17 mouse cellular contexts compared by ENCODE assay signal in genomic region chr4:59243802-59244493, GRCm38 (mm10). TPM values are rescaled to one million over a fixed set of nuclear protein-coding genes. Genes with fewer than 3 reads are reported as not detected.
DNase-seq lines count a peak whose midpoint lies in the region; ATAC-seq lines count a peak whose summit lies in the region.
"Had no signal": no experiment of that assay in that cellular context is flagged by ENCODE, and none has a peak within 500 bp of the region (broad histone marks: within the 10 kb centered on the region; RNA-seq: fewer than 3 reads in every experiment).

No protein-coding gene starts in this region.

- H3K36me3 ChIP-seq in heart, embryonic 10.5 days, result no peaks in the 10 kb centered on the region
- no peaks in the 10 kb centered on the region for H3K36me3 ChIP-seq in liver, embryonic 11.5 days (ENCODE audit: control insufficient read depth, insufficient read depth, low read length)
- H3K36me3 ChIP-seq: hindbrain, embryonic 15.5 days; limb, embryonic 12.5 days; midbrain, embryonic 12.5 days had no signal

- intact Hi-C loops in left cerebral cortex, postnatal 14 days (cut with DNase I), result no loop called here

- H3K27ac ChIP-seq in heart, embryonic 10.5 days, result peak overlapping the region; percentile 72
- peak overlapping the region; percentile 96 for H3K27ac ChIP-seq in liver, embryonic 11.5 days (ENCODE audit: low read depth, low read length)
- H3K27ac ChIP-seq: forebrain, embryonic 13.5 days; hindbrain, embryonic 15.5 days; limb, embryonic 12.5 days; midbrain, embryonic 12.5 days had no signal

- peak overlapping the region; percentile 0; the same call in 1 of the 2 replicates for H3K9ac ChIP-seq in liver, embryonic 11.5 days (ENCODE audit: low read depth, low read length)
- H3K9ac ChIP-seq: forebrain, embryonic 13.5 days; hindbrain, embryonic 15.5 days; limb, embryonic 12.5 days; midbrain, embryonic 12.5 days had no signal

- no peak overlapping the region for H3K4me3 ChIP-seq in heart, embryonic 10.5 days
- H3K4me3 ChIP-seq in liver, embryonic 11.5 days (ENCODE audit: low read depth, low read length), result no peak overlapping the region
- H3K4me3 ChIP-seq: forebrain, embryonic 13.5 days; hindbrain, embryonic 15.5 days; limb, embryonic 12.5 days; midbrain, embryonic 12.5 days had no signal

- 80% methylated on average over 7 of the region's 7 CpGs for WGBS in heart, embryonic 10.5 days
- WGBS in liver, embryonic 11.5 days, result 60% methylated on average over 7 of the region's 7 CpGs

- peak overlapping the region; percentile 59 for H3K4me2 ChIP-seq in liver, embryonic 11.5 days
- H3K4me2 ChIP-seq: forebrain, embryonic 13.5 days; hindbrain, embryonic 15.5 days; limb, embryonic 12.5 days; midbrain, embryonic 12.5 days had no signal

- H3K27me3 ChIP-seq in heart, embryonic 10.5 days (ENCODE audit: insufficient read depth, poor library complexity, severe bottlenecking), result no peaks in the 10 kb centered on the region
- no peaks in the 10 kb centered on the region for H3K27me3 ChIP-seq in liver, embryonic 11.5 days (replicated peaks; ENCODE audit: control insufficient read depth, insufficient read depth, low read length)
- H3K27me3 ChIP-seq: forebrain, embryonic 13.5 days; hindbrain, embryonic 15.5 days; limb, embryonic 12.5 days; midbrain, embryonic 12.5 days had no signal

- DNase-seq in heart, embryonic 10.5 days (ENCODE audit: low spot score), result no peak
- no peak for DNase-seq in heart, adult 8-10 months (ENCODE audit: low spot score)
- peak; percentile 50 for DNase-seq in T-cell, adult 2 months (ENCODE audit: low spot score)
- no peak for DNase-seq in liver, embryonic 11.5 days (ENCODE audit: low spot score)
- no peak for DNase-seq in layer of hippocampus, adult 8-10 months (ENCODE audit: low spot score in 2 of 2)
- DNase-seq in left cerebral cortex, postnatal 14 days (ENCODE audit: low spot score in 2 of 2), result no peak
- DNase-seq in Muller cell, postnatal 12 days (ENCODE audit: inconsistent ontology term), result no peak
- DNase-seq: adrenal gland, adult 2 months; cerebellum, adult 8-10 months; heart, adult 18-20 months; layer of hippocampus, postnatal 36 days had no signal

- no peaks in the 10 kb centered on the region for H3K9me3 ChIP-seq in heart, embryonic 10.5 days
- no peaks in the 10 kb centered on the region for H3K9me3 ChIP-seq in liver, embryonic 11.5 days (ENCODE audit: control insufficient read depth, low read length)
- H3K9me3 ChIP-seq: forebrain, embryonic 13.5 days; hindbrain, embryonic 15.5 days; limb, embryonic 12.5 days; midbrain, embryonic 12.5 days had no signal

- H3K4me1 ChIP-seq in heart, embryonic 10.5 days, result peaks cover 11% of the 10 kb centered on the region
- H3K4me1 ChIP-seq in liver, embryonic 11.5 days (replicated peaks; ENCODE audit: control insufficient read depth, insufficient read depth, low read length), result peaks cover 43% of the 10 kb centered on the region
- H3K4me1 ChIP-seq: forebrain, embryonic 13.5 days; hindbrain, embryonic 15.5 days; limb, embryonic 12.5 days had no signal

- ATAC-seq in liver, embryonic 11.5 days (replicated peaks; ENCODE audit: low FRiP score), result no peak
- ATAC-seq in megakaryocyte progenitor cell, adult 5-6 weeks (replicated peaks; ENCODE audit: poor library complexity), result peak; percentile 9; the same call in 1 of the 2 replicates
- ATAC-seq: forebrain, embryonic 13.5 days; lung, postnatal 0 days had no signal

RNA-seq across cellular contexts. Expression of gene Ugcg, which starts 54.9 kb away (rescaled TPM):
- 8.2 and 9.7 TPM in 2 replicates for polyA plus RNA-seq in heart, embryonic 10.5 days (2016; fragmentation: Nextera tagmentation; extraction: Ambion mirVana)
- 10 to 100 TPM; 11.7 to 14.2 (median 13.5) TPM for total RNA-seq in heart, adult 8-10 months (2022)
- 25.9 and 26.1 TPM in 2 replicates for polyA plus RNA-seq in liver, embryonic 11.5 days (2014; fragmentation: Nextera tagmentation; extraction: Ambion mirVana)
- total RNA-seq in megakaryocyte progenitor cell, adult 5-6 weeks (2015), result 65.5 and 90.4 TPM in 2 replicates
- 37.4 and 62.2 TPM in 2 replicates for total RNA-seq in megakaryocyte progenitor cell, adult 5-6 weeks (2017)
- total RNA-seq in layer of hippocampus, adult 8-10 months (2022), result 10 to 100 TPM; 62.9 to 68.4 (median 66.4) TPM
- 10 to 100 TPM; 92.8 to 93.8 TPM for total RNA-seq in left cerebral cortex, postnatal 14 days (2021)
